Mouse (Mus musculus) hindbrain, embryonic 12.5 days (tissue): ENCODE measurements around the gene Anapc7. TPM values are rescaled to one million over a fixed set of nuclear protein-coding genes. Genes with fewer than 3 reads are reported as not detected.

Source experiments
- ATAC-seq: fragments of 200-750 bp; cut with Nextera tagmentation; 2 replicates; pipeline ENCODE4 v1.8.0; 2017; ENCODE audit warnings: moderate TSS enrichment; ENCODE audit not compliant: low FRiP score
- H3K27ac ChIP-seq: fragments of 300-500 bp; sonication (generic); 2 replicates; pipeline ENCODE4 v1.5.1; 2016; ENCODE audit warnings: mild to moderate bottlenecking
- H3K27me3 ChIP-seq: fragments of 300-500 bp; sonication (generic); 2 replicates; pipeline ENCODE4 v1.6.1; 2016; ENCODE audit warnings: mild to moderate bottlenecking
- H3K36me3 ChIP-seq: fragments of 300-500 bp; sonication (generic); 2 replicates; pipeline ENCODE4 v1.6.1; 2016; ENCODE audit warnings: mild to moderate bottlenecking
- H3K4me1 ChIP-seq: fragments of 300-500 bp; sonication (generic); 2 replicates; pipeline ENCODE4 v1.6.1; 2016
- H3K4me2 ChIP-seq: fragments of 300-500 bp; sonication (generic); replicated peaks from 2 replicates; pipeline ENCODE4 v1.6.1; 2016; ENCODE audit warnings: mild to moderate bottlenecking
- H3K4me3 ChIP-seq: fragments of 300-500 bp; sonication (generic); 2 replicates; pipeline ENCODE4 v1.5.1; 2016; ENCODE audit warnings: mild to moderate bottlenecking
- H3K9ac ChIP-seq: fragments of 300-500 bp; sonication (generic); 2 replicates; pipeline ENCODE4 v1.6.1; 2016; ENCODE audit warnings: mild to moderate bottlenecking, moderate library complexity
- H3K9me3 ChIP-seq: fragments of 300-500 bp; sonication (generic); replicated peaks from 2 replicates; pipeline ENCODE4 v1.6.1; 2016; ENCODE audit warnings: mild to moderate bottlenecking
- WGBS: fragments of 180-500 bp; shearing (Covaris S2); methylation state at CpG from one replicate; pipeline ENCODE4 v1.1.7; 2016; 5-methylcytosine and 5-hydroxymethylcytosine counted together
- polyA plus RNA-seq: library from polyadenylated mRNA; unstranded; fragments of >200 nt; fragmentation: Nextera tagmentation; extraction: Ambion mirVana; gene quantifications from 2 replicates; pipeline ENCODE4 v1.2.1, GENCODE M21; 2016

Gene Anapc7
- polyA plus RNA-seq, 1 experiment from 2014 or later: 51.4 TPM

DNA sequence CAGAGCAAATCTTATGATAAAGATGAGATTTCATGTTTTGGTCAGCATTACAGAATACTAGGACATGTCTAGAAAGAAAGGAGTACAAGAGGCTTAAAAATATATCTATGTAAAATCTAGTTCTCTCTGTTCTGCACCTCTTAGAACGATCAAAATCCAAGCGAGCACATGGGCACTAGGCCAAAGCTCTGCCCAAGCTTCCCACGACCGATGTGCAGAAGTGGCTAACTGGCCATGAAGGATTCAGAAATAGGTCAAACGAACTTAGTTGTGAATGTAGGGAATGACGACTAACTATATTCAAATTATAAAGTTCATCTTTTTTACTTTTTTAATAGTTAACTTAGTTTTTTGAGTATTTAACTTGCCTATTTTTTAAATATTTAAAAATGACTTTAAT, 66.3 kb downstream of the Anapc7 start:
- peaks cover 74% of the 10 kb centered on the region for H3K36me3 ChIP-seq
- no peaks in the 10 kb centered on the region for H3K27me3 ChIP-seq
- no peak overlapping the region for H3K27ac ChIP-seq
- H3K4me3 ChIP-seq: no peak overlapping the region
- 94% methylated on average over 6 of the region's 6 CpGs for WGBS
- no peaks in the 10 kb centered on the region for H3K4me1 ChIP-seq
- H3K9me3 ChIP-seq: no peaks in the 10 kb centered on the region
- H3K9ac ChIP-seq: no peak overlapping the region
- no peak overlapping the region for H3K4me2 ChIP-seq
- no peak for ATAC-seq

GRCm38 (mm10) chr5:122490148-122490547, 68.7 kb downstream of the Anapc7 start:
- no peaks in the 10 kb centered on the region for H3K9me3 ChIP-seq
- no peak for ATAC-seq
- no peak overlapping the region for H3K4me2 ChIP-seq
- WGBS: 98% methylated on average over 2 of the region's 2 CpGs
- no peak overlapping the region for H3K4me3 ChIP-seq
- peaks cover 77% of the 10 kb centered on the region for H3K36me3 ChIP-seq
- no peaks in the 10 kb centered on the region for H3K4me1 ChIP-seq
- H3K9ac ChIP-seq: no peak overlapping the region
- no peaks in the 10 kb centered on the region for H3K27me3 ChIP-seq
- no peak overlapping the region for H3K27ac ChIP-seq

- 89% methylated on average over 10 of the region's 10 CpGs for WGBS
- ATAC-seq: no peak
- H3K9ac ChIP-seq: no peak overlapping the region
- H3K4me1 ChIP-seq: peaks cover 5% of the 10 kb centered on the region; the same call in 1 of the 2 replicates
- no peak overlapping the region for H3K4me2 ChIP-seq
- H3K36me3 ChIP-seq: peaks cover 76% of the 10 kb centered on the region
- no peak overlapping the region for H3K4me3 ChIP-seq
- H3K27ac ChIP-seq: no peak overlapping the region
- H3K9me3 ChIP-seq: no peaks in the 10 kb centered on the region
- no peaks in the 10 kb centered on the region for H3K27me3 ChIP-seq
Measured at GRCm38 (mm10) chr5:122491385-122491784, 69.9 kb downstream of the Anapc7 start.

GRCm38 (mm10) chr5:122493035-122493434, 71.5 kb downstream of the Anapc7 start:
- Histone ChIP-seq H3K27ac (no peak overlapping the region), H3K36me3 (peaks cover 72% of the 10 kb centered on the region), H3K9me3 (no peaks in the 10 kb centered on the region), H3K9ac (no peak overlapping the region), H3K4me2 (no peak overlapping the region), H3K27me3 (no peaks in the 10 kb centered on the region), H3K4me1 (peaks cover 14% of the 10 kb centered on the region), H3K4me3 (no peak overlapping the region)
- ATAC-seq: no peak
- 95% methylated on average over 2 of the region's 2 CpGs for WGBS

- Histone ChIP-seq H3K9me3 (no peaks in the 10 kb centered on the region), H3K4me1 (peaks cover 24% of the 10 kb centered on the region), H3K27me3 (no peaks in the 10 kb centered on the region), H3K4me3 (no peak overlapping the region), H3K27ac (no peak overlapping the region), H3K9ac (no peak overlapping the region), H3K36me3 (peaks cover 62% of the 10 kb centered on the region), H3K4me2 (no peak overlapping the region)
- ATAC-seq: no peak
- WGBS: 93% methylated on average over 1 of the region's 1 CpGs
Measured at GRCm38 (mm10) chr5:122494449-122494848, 73.0 kb downstream of the Anapc7 start.

Other genes with a start within 250 kb of the Anapc7 start
- gene Hvcn1, start 214.9 kb upstream of the Anapc7 start, polyA plus RNA-seq: 6.5 and 6.7 TPM in 2 replicates
- 7.5 and 7.7 TPM in 2 replicates for gene Tctn1, start 157.2 kb upstream of the Anapc7 start, polyA plus RNA-seq
- gene Pptc7, start 137.3 kb upstream of the Anapc7 start, polyA plus RNA-seq: 10.8 and 11.1 TPM in 2 replicates
- gene Rad9b, start 67.5 kb upstream of the Anapc7 start, polyA plus RNA-seq: 13.3 and 15.6 TPM in 2 replicates
- 207 and 212 TPM in 2 replicates for gene Vps29, start 67.3 kb upstream of the Anapc7 start, polyA plus RNA-seq
- gene Gpn3, start 49.8 kb upstream of the Anapc7 start, polyA plus RNA-seq: 52.0 and 52.2 TPM in 2 replicates
- gene Fam216a, start 49.3 kb upstream of the Anapc7 start, polyA plus RNA-seq: 107 and 114 TPM in 2 replicates
- gene Arpc3, start 29.8 kb upstream of the Anapc7 start, polyA plus RNA-seq: 115 and 134 TPM in 2 replicates
- 69.6 and 70.9 TPM in 2 replicates for gene Atp2a2, start 80.5 kb downstream of the Anapc7 start, polyA plus RNA-seq
- gene Ift81, start 192.8 kb downstream of the Anapc7 start, polyA plus RNA-seq: 60.6 and 62.0 TPM in 2 replicates
- 3.3 and 4.0 TPM in 2 replicates for gene P2rx7, start 222.2 kb downstream of the Anapc7 start, polyA plus RNA-seq